Mouse (Mus musculus): Measurements from ENCODE around the gene BC051142.
"Not testable (repeated sequence)": the region's sequence is repeated elsewhere in the genome, so short reads cannot be mapped to it uniquely, and the experiment has no call there.

DNA sequence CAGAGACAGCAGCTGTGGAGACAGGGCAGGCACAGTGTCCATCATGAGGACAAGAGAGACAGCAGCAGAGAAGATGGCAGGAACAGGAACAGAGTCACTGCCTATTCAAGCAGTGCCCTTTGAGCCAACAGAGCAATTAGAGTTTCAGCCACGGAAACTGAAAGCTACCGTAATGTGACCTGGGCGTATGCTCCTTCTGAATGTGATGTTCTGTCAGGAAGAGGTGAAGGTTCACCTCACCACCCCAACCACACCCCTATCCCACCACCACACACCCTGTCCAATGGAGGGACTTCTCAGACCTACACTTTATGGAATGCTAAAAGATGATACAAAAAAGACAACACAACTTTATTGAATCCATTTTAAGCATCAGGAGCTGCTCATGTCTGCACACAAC lies 98.7 kb downstream of the BC051142 start:
- not testable (repeated sequence) for TF ChIP-seq GATA1, TAL1 (IDR thresholded peaks at IDR 0.05; ENCODE audit: low read length)

Measured in erythroblast, embryonic 14.5 days (primary cell).